Mouse (Mus musculus) megakaryocyte, embryonic 14.5 days (primary cell): ENCODE data around the gene Anxa1. TPM values are rescaled to one million over a fixed set of nuclear protein-coding genes. Genes with fewer than 3 reads are reported as not detected.

Experiments
- H3K27me3 ChIP-seq: replicated peaks from 2 replicates; pipeline ENCODE3; 2012; ENCODE audit warnings: inconsistent platforms
- H3K36me3 ChIP-seq: replicated peaks from 2 replicates; pipeline ENCODE3; 2012; ENCODE audit warnings: low read length, inconsistent platforms, mixed read lengths
- H3K4me1 ChIP-seq: 2 replicates; pipeline ENCODE4 v1.6.1; 2012; ENCODE audit warnings: inconsistent platforms
- H3K4me3 ChIP-seq: replicated peaks from 2 replicates; pipeline ENCODE3; 2012; ENCODE audit warnings: moderate library complexity, mild to moderate bottlenecking, inconsistent platforms
- H3K9me3 ChIP-seq: 2 replicates; pipeline ENCODE4 v1.6.1; 2012; ENCODE audit warnings: inconsistent platforms
- FLI1 ChIP-seq: IDR thresholded peaks from 2 replicates; pipeline ENCODE4 v1.6.1; 2012; ENCODE audit warnings: low read length, inconsistent platforms, mixed read lengths
- GATA1 ChIP-seq: IDR thresholded peaks from 3 replicates; pipeline ENCODE4 v1.6.1; 2012; ENCODE audit warnings: mixed read lengths, low read length, inconsistent platforms, borderline replicate concordance
- polyA plus RNA-seq: library from polyadenylated mRNA; stranded (reverse); fragments of >175 nt; gene quantifications from 2 replicates; pipeline ENCODE4 v1.2.3, GENCODE M21; 2012; ENCODE audit warnings: low replicate concordance; ENCODE audit not compliant: insufficient read depth

Gene Anxa1
- polyA plus RNA-seq = 3.2 TPM in 1 of 2 replicates, not detected in the other

DNA sequence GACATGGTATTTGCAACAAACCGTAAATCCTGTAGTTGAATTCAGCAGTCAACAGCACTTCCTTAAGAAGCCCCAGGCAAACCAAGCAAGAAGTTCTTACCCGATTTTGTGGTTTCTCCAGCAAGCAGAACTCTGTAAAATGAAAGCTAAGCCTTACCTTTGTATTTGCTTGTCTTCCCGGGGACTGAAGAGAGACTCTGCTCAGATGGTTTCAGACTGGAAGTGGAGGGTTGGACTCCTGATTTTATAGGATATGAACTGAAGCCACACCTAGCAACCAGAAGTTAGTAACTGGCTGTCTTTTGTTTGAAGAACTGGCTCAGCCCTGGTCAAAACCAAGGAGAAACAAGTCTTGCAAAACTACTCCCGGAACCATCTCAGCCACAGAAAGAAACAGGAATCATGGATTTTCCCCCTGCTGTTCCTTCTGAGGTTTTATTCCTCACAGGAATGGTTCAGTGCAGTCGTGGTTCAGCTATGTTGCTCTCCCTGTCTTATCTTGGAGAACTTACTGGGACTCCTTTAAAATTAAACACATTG, at the start of gene Anxa1:
TSS of gene Anxa1 (minus strand) at position 490 of the 540 bp plus-strand sequence.
- TF ChIP-seq GATA1 (no peak), FLI1 (no peak)
- Histone ChIP-seq H3K4me1 (peaks cover 31% of the 10 kb centered on the region), H3K27me3 (no peaks in the 10 kb centered on the region), H3K4me3 (peak within 1 kb of the TSS; percentile 88), H3K36me3 (no peaks in the 10 kb centered on the region), H3K9me3 (no peaks in the 10 kb centered on the region)

- no peaks in the 10 kb centered on the region for H3K36me3 ChIP-seq
- peaks cover 4% of the 10 kb centered on the region for H3K27me3 ChIP-seq
- no peak for TF ChIP-seq GATA1
- no peak for TF ChIP-seq FLI1
- H3K4me1 ChIP-seq = peaks cover 23% of the 10 kb centered on the region
- H3K9me3 ChIP-seq = no peaks in the 10 kb centered on the region
- H3K4me3 ChIP-seq = no peak overlapping the region
Measured at GRCm38 (mm10) chr19:20437043-20437442, 46.3 kb upstream of the Anxa1 start.

- Histone ChIP-seq H3K27me3 (peaks cover 4% of the 10 kb centered on the region), H3K4me3 (no peak overlapping the region), H3K4me1 (peaks cover 28% of the 10 kb centered on the region), H3K9me3 (no peaks in the 10 kb centered on the region), H3K36me3 (no peaks in the 10 kb centered on the region)
- TF ChIP-seq FLI1 (no peak), GATA1 (no peak)
Measured at GRCm38 (mm10) chr19:20434541-20434940, 43.8 kb upstream of the Anxa1 start.

DNA sequence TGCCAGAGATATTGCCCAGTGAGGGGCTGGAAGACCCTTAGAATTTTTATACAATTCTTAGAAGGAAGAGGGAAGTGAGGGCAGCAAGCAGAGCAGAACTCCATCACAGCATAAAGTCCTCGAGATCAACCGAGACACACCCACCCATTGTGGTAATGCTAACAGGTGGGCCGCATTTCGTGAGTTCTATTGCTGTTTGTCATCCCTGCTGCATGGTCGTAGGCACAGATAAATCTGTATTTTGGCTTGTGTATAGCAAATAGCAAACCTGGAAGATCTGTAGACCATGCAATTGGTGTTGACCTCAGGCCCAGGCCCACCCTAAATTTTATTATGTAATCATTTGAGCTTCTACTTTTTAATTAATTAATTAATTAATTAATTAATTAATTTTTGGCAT, 43.2 kb upstream of the Anxa1 start:
- no peaks in the 10 kb centered on the region for H3K36me3 ChIP-seq
- H3K27me3 ChIP-seq = peaks cover 4% of the 10 kb centered on the region
- no peak for TF ChIP-seq FLI1
- TF ChIP-seq GATA1 = no peak
- H3K4me1 ChIP-seq = peaks cover 31% of the 10 kb centered on the region
- H3K4me3 ChIP-seq = no peak overlapping the region
- no peaks in the 10 kb centered on the region for H3K9me3 ChIP-seq

DNA sequence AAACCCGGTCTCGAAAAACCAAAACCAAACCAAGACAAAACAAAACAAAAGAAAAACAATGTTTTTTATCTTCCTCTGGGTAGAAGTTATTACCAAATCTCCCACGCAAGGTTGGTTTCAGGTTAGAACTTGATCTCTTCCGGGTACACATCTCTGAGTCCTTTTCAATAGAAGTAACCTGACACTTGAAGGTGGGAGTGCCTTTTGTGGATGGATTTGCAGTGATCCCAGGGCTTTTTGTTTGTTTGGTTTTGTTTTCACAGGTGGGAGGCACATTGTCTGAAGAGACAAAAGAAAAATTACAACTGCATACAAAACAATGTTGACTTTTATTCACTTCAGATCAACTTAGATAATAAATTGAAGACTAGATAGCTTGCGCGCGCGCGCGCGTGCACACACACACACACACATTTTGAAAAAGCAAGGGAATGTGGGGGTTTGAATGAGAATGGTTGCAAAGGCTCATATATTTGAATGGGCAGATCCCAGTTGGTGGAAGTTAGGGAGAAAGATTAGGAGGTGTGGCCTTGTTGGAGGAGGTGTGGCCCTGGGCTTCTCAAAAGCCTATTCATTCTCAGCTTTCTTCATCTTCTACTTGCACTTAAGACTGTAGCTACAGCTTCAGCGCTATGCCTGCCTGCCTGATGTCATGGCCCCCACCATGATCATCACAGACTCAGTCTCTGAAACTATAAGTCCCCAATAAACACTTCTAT, 35.9 kb upstream of the Anxa1 start:
- Histone ChIP-seq H3K36me3 (no peaks in the 10 kb centered on the region), H3K9me3 (no peaks in the 10 kb centered on the region), H3K4me1 (peaks cover 32% of the 10 kb centered on the region), H3K27me3 (no peaks in the 10 kb centered on the region), H3K4me3 (no peak overlapping the region)
- no peak for TF ChIP-seq GATA1

DNA sequence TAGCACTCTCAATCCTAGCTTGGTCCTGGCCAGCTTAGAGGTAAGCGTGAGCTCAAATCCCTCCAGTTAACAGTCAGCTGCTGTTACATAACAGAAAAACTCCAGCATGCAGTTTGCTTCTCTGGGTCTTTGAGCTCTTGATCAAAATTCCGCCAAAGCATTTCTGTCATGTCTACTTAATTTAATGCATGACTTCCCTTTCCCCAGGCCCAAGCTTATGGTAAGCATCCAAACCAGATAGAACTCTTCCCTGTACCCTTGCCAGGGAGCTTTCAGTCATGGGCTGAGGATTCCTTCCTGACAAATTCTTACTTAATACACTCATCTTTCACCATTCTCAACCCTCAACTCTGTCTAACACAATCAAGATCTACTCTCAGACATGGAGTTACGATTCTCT, 20.5 kb upstream of the Anxa1 start:
- Histone ChIP-seq H3K36me3 (no peaks in the 10 kb centered on the region), H3K27me3 (no peaks in the 10 kb centered on the region), H3K9me3 (no peaks in the 10 kb centered on the region), H3K4me3 (no peak overlapping the region), H3K4me1 (peaks cover 21% of the 10 kb centered on the region)
- no peak for TF ChIP-seq GATA1
- no peak for TF ChIP-seq FLI1

DNA sequence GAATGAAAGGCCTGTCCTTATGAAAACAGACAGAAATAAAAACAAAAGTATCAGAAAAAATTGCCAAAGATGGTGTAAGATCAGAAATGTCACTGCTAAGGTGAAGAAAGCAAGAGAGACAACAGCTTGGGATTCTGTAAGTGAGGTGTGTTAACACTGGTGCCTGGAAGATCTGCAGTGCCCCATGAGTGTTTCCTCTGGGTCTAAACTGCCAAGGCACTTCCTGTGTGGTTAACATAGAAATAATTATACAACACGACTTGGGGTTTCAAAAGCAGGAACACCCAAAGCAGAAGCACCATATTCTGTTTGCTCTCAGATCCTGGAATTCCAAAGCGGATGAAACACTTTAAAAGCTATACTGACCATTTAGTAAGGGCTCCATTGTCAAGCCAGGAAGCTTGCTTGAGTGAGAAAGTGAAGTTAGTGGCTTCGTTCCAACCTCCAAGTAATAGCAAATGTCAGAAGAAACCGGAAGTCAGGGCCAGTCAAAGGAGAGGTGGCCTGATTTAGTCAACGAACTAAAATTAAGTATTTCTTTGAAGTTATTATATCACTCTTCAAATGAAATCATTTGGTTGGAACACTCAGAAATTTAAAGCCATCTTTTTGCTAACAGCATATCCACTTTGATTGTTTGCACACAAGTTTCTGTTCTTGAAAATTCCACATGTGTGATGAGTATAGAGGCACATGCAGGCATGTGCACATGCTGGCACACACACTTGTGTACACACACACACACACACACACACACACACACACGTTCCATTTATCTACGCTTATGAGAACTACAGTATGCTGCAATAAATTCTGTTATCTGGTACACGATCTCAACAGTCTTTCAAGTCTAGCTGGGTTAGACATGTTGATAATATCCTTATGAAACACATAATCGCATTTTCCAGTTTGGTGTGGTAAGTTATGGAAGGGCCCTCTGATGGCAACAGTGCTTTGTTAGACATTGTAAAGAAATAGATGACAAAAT, 19.1 kb upstream of the Anxa1 start:
- Histone ChIP-seq H3K27me3 (no peaks in the 10 kb centered on the region), H3K9me3 (no peaks in the 10 kb centered on the region), H3K4me3 (peak overlapping the region; percentile 46), H3K4me1 (peaks cover 29% of the 10 kb centered on the region), H3K36me3 (no peaks in the 10 kb centered on the region)
- TF ChIP-seq FLI1 (0 out of 2 replicates have a peak, but pooled peaks have one; percentile 12), GATA1 (no peak)

DNA sequence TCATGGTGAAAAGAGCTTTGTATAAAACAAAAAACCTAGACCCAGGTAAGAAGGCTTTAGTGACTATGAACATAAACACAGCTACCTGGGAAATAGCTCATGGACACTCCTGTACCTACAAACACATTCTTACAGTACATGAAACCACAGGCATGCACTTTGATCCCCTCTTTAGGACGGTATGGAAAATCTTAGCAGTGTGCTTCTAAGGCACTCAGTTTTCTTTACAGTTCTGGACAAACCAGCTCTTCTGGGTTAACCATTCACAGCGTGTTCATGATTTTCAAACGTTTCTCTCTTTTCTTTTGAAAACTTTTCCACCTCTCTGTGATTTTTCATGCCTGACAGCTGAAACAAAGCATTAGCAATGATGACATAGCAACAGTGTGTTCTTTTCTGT, 15.7 kb upstream of the Anxa1 start:
- TF ChIP-seq GATA1 = no peak
- no peak for TF ChIP-seq FLI1
- Histone ChIP-seq H3K9me3 (no peaks in the 10 kb centered on the region), H3K4me1 (peaks cover 38% of the 10 kb centered on the region), H3K4me3 (no peak overlapping the region), H3K27me3 (no peaks in the 10 kb centered on the region), H3K36me3 (no peaks in the 10 kb centered on the region)

DNA sequence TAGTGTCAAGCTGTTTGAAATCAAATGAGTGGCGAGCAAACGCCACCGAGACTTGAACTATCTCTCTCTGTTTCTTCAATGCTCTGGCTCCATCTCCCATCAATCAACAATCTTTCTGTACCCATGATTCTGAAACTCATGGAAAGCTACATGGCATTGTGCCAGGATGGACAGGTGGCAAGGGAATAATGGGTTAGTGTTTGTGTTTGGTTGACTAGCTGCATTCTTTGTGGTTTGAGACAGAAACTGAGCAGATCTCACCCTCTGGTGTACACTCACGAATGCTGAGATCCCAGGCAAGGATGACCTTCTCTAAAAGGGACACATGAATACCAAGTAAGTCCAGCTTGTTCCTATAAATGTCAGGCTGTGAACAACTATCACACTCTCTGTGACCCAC, 14.3 kb upstream of the Anxa1 start:
- Histone ChIP-seq H3K9me3 (no peaks in the 10 kb centered on the region), H3K4me3 (no peak overlapping the region), H3K36me3 (no peaks in the 10 kb centered on the region), H3K4me1 (peaks cover 33% of the 10 kb centered on the region), H3K27me3 (no peaks in the 10 kb centered on the region)
- no peak for TF ChIP-seq GATA1
